Mouse (Mus musculus): Measurements from ENCODE around the gene Tgfbr2.

DNA sequence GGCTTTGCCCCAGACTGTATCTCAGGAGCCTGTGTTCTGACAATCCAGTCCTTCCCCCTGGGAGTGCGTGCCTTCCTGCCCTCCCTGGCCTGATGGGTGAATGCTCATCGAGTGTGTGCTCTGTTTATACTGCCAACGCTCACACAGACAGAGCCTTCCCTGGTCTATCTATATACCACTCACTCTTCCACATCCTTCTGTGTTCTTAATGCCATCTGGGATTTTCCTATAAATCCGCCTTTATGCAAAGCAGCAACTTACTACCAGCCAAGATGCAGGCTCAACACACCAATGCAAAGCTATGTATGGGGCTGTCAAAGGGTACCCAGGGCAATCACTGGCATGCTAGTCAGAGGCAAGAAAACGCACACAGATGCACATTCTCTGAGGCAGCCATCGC, 89.2 kb downstream of the Tgfbr2 start:
- TF ChIP-seq CTCF (IDR thresholded peaks at IDR 0.05; ENCODE audit: borderline replicate concordance, insufficient read depth, low read length) (no peak), POLR2A (IDR thresholded peaks at IDR 0.05; ENCODE audit: low read depth, low read length) (no peak)

All from embryonic fibroblast, embryonic 13.5 days (primary cell).